Mouse (Mus musculus) urinary bladder, adult 18-20 months (tissue): ENCODE results near the gene Gm3373.
"Not testable (repeated sequence)": the region's sequence is repeated elsewhere in the genome, so short reads cannot be mapped to it uniquely, and the experiment has no call there.

ENCODE experiments used
- DNase-seq, 2 experiments: peaks; one replicate each; pipeline ENCODE4 v3.0.0; 2022; ENCODE audit warnings: low spot score in 2 of 2, mixed read lengths in 2 of 2

Gm3373 gene

GRCm38 (mm10) chr14:5741477-5741876 lies at the start of gene Gm3373:
Gm3373 (minus strand) TSS chr14:5741577.
- not testable (repeated sequence) for DNase-seq

- DNase-seq: not testable (repeated sequence)
Observed at GRCm38 (mm10) chr14:5687357-5687756, 54.0 kb downstream of the Gm3373 start, which contains the start of gene Gm9603. Gm9603 (minus strand) TSS chr14:5687457.
